Mouse (Mus musculus): ENCODE results near the gene Gclm. TPM values are rescaled to one million over a fixed set of nuclear protein-coding genes. Genes with fewer than 3 reads are reported as not detected.

The Gclm gene
- 10 to 100 TPM; 62.6 to 79.5 TPM for total RNA-seq (2021)

DNA sequence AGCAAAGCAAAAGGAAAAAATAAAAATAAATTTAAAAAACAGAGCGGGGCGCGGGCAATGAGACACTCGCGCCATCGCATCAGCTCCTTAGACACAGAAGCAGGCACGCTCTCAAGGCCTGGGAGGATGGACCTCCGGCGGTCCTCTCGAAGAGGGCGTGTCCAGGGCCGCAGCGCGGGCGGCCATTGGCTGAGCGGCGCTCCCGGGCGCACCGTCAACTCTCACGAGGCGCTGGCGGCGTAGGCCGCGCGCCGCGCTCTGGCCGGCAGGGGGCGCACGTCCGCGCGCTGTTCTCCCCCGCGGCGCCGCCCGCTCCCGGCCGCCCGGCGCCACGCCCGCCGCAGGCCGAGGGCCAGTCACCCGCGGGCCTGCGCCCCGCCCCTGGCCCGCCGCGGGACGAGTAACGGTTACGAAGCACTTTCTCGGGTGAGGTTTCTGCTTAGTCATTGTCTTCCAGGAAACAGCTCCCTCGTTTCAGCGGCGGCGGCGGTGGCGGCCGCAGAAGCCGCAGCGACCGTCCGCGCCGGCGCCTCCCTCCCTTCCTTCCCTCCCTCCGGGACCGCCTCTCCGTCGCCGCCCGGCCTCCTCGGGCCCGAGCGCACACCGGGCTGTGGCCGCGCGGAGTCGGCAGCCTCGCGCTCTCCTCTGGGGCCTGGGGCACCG, at the start of gene Gclm:
Gene Gclm, plus strand, starts transcription at position 343 of the 663 bp plus-strand sequence.
- DNase-seq (ENCODE audit: low spot score in 2 of 2): peak; percentile 95
- intact Hi-C loops (cut with DNase I): loop anchor here (2.0 to 10.0 kb wide), 3 partner anchors 29 to 361 kb away; partner anchors contain the start of gene Dnttip2

- intact Hi-C loops (cut with DNase I): no loop called here
- no peak for DNase-seq (ENCODE audit: low spot score in 2 of 2)
Measured at GRCm38 (mm10) chr3:122196621-122197298, 48.6 kb upstream of the Gclm start.

GRCm38 (mm10) chr3:122198532-122198931, 46.8 kb upstream of the Gclm start:
- DNase-seq (ENCODE audit: low spot score in 2 of 2): no peak
- intact Hi-C loops (cut with DNase I): no loop called here

- no peak for DNase-seq (ENCODE audit: low spot score in 2 of 2)
Measured at GRCm38 (mm10) chr3:122198966-122199381, 46.4 kb upstream of the Gclm start.

GRCm38 (mm10) chr3:122199600-122199999, 45.8 kb upstream of the Gclm start:
- intact Hi-C loops (cut with DNase I): no loop called here
- DNase-seq (ENCODE audit: low spot score in 2 of 2): no peak

More at GRCm38 (mm10) chr3:122198966-122199381, 46.4 kb upstream of the Gclm start:
- intact Hi-C loops (cut with DNase I): no loop called here

DNA sequence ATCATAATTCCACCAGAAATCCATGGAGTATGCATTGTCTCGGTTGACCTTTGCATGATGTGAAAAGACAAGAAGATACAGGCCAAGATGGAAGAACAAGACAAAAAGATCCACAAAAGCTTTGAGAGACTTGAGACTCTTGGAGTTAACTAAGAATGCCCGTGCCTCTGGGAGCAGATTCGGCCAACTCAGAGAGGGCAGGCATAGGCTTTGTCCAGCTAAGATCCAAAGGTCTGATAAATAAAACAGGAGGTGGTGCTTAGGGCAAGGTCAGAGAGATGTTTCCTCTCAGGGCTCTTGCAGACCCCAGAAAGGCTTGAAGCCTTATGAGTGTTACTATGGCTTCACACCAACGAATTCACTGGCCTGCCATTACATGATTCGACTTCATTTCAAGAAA, 45.3 kb upstream of the Gclm start:
- DNase-seq (ENCODE audit: low spot score in 2 of 2): no peak
- intact Hi-C loops (cut with DNase I): no loop called here

DNA sequence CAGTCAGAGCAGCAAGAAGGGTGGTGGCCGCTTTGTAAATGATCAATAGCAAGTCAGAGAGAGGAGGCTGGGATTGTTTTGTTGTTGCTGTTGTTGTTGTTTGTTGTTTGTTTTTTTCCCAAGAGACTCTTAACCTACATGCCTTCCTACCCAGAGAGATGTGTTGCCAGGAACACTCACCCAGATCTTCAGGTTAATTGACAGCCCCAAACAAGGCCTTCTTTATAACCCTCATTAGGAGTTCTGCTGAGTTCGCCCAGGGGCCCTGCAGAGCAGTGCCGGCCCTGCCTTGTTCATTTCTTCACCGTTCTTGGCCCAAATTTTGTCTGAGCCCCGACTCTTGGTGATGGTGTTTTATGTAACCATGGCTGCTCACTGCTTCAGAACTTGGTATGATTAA, 44.9 kb upstream of the Gclm start:
- intact Hi-C loops (cut with DNase I): no loop called here
- DNase-seq (ENCODE audit: low spot score in 2 of 2): peak in 1 of 2 experiments; percentile 10

GRCm38 (mm10) chr3:122202307-122202732, 43.0 kb upstream of the Gclm start:
- DNase-seq (ENCODE audit: low spot score in 2 of 2): no peak
- intact Hi-C loops (cut with DNase I): no loop called here

DNA sequence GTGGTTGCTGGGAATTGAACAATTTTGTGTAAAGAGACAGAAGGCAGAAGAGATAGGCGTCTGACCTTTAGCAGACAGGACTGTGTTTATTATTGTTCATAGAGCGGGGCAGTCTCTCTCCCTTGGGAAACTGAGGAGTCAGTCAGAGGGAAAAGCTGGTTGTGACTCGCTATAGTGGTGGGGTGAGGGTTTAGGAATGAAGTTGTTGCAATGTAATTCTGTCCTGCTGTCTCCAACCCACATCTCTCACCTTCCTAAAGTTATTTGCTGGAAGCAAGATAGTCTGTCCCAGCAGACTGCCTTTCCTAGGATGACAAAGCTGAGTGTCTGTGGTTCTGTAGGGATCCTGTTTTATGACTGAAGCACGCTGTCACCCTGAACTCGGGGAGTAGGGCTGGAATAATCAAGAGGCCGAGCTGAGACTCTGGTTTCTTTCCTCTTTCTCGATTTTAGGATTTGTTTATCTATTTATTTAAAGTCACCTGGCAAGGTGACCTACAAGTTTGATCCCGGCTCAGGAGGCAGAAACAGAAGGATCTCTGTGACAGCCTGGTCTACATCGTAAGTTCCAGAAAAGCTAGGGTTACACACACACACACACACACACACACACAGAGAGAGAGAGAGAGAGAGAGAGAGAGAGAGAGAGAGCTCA, 41.6 kb upstream of the Gclm start:
- no peak for DNase-seq (ENCODE audit: low spot score in 2 of 2)
- intact Hi-C loops (cut with DNase I): no loop called here

DNA sequence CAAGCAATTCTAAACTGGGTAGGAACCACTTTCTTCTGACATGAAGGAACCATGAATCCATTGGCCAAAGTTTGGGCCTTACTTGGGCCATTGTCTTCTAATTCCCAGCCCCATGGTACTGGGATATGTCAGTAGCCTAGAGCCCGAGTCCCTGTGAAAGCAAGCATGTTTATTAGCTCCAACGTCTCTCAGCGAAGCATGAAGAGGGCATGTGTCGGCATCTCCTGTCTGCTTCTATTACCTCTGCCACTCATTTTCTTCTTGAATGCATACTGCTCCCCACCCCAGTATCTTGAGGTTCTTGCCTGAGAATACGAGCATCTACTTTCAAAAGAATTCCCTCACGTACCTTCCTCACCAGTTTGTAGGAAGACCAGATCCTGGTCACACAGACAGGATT, 39.6 kb upstream of the Gclm start:
- DNase-seq (ENCODE audit: low spot score in 2 of 2): no peak
- intact Hi-C loops (cut with DNase I): no loop called here

DNA sequence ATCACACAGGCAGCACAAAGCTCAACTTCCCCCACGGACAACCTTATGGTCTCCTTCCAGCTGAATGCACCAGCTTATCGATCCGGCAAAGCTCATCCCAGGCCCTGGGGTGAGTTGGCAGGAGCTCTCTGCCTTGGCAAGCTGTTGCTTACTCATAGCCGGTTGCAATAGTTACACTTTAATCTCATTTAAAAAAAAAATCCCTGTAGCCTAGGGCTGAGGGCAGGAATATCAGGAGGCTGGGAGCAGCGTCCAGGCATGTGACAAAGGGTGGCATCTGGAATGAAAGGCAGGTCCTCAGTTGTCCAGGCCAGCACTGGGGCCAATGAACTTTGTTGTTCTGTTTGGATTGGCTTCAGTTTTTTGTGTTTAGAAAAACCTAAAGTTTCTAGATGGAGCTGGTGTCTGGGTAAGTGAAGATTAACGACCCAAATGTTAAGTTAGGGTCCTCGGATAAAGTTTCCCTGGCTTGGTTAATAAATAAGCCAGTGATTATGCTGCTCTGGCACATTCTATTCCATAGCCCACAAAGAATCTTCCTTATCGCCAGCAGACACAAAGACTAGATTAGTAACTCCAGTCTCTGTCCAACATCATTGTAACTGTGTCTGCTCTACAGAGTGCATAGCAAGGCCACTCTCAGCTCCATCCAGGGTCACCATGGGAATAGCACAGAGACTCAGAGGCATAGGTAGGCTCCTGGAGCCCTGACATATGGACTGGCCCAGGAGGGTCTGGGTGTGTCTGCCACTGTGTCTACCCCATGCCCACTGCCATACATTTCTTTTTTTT, 38.9 kb upstream of the Gclm start:
- intact Hi-C loops (cut with DNase I): no loop called here
- DNase-seq (ENCODE audit: low spot score in 2 of 2): no peak

GRCm38 (mm10) chr3:122207766-122208165, 37.6 kb upstream of the Gclm start:
- DNase-seq (ENCODE audit: low spot score in 2 of 2): no peak
- intact Hi-C loops (cut with DNase I): no loop called here

DNA sequence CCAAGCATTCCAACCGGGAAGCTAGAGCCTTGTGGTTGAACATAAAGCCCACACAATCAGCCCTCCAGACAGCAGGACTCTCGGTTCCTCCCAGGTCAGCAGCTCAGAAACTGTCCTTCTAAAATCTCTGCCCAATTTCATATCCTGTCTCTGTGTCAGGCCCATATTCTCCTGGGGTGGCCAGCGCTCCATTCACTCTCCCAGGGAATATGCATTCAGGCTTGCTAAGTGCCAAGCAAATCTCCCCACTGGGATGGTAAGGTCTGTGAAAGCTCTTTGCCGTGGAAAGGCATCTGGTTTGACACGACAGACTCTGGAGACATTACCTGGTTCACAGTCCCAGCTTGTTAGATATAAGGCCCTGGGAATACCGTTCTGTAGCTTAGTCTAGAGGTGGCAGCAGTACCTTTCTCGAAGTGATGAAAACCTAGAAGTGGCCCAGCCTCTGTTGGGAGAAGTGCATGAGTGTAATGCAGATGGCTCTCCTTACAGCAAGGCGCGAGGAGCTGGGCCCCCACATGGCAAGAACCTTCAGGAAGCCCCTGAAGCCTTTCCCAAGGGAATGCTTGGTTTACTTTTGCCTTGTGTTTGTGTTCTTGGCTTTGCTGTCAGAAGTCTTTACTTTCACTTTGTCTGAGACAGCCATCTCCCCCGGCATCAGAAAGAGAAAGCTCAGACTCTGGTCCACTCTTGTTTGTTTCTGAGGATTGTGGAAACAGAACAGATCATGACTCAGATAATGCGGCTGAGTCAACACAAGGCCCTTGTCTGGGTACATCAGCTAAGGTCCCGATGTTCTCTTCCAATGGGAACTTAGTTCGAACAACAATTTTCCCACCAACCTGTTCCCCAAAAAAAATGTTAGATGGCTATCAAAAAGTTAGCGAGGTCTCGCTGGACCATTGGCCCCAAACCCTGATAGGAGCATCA, 36.8 kb upstream of the Gclm start:
- DNase-seq (ENCODE audit: low spot score in 2 of 2): no peak
- intact Hi-C loops (cut with DNase I): no loop called here

DNA sequence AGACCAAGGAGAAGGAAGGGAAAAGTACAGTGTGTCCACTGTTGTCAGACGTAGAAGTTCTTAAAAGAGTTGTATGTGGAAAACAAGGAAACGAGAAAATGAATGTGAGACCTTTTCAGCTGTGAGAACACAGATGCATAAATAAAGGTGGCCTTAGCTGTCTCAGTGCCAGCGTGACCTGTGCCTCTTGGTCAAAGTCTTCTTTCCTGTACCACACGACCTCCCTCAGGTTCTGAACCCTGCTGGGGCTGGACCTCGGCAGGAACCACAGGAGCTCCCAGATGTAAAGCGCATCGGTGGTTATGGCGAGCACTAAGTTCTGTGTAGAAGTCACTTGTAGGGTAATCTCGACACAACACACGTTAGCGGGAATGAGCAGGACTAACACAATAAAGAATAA, 35.8 kb upstream of the Gclm start:
- no peak for DNase-seq (ENCODE audit: low spot score in 2 of 2)
- intact Hi-C loops (cut with DNase I): no loop called here

GRCm38 (mm10) chr3:122210434-122210833, 34.9 kb upstream of the Gclm start:
- intact Hi-C loops (cut with DNase I): no loop called here
- no peak for DNase-seq (ENCODE audit: low spot score in 2 of 2)

- intact Hi-C loops (cut with DNase I): no loop called here
- DNase-seq (ENCODE audit: low spot score in 2 of 2): no peak
Measured at GRCm38 (mm10) chr3:122210846-122211245, 34.5 kb upstream of the Gclm start.

GRCm38 (mm10) chr3:122211446-122212125, 33.8 kb upstream of the Gclm start:
- DNase-seq (ENCODE audit: low spot score in 2 of 2): no peak
- intact Hi-C loops (cut with DNase I): no loop called here

DNA sequence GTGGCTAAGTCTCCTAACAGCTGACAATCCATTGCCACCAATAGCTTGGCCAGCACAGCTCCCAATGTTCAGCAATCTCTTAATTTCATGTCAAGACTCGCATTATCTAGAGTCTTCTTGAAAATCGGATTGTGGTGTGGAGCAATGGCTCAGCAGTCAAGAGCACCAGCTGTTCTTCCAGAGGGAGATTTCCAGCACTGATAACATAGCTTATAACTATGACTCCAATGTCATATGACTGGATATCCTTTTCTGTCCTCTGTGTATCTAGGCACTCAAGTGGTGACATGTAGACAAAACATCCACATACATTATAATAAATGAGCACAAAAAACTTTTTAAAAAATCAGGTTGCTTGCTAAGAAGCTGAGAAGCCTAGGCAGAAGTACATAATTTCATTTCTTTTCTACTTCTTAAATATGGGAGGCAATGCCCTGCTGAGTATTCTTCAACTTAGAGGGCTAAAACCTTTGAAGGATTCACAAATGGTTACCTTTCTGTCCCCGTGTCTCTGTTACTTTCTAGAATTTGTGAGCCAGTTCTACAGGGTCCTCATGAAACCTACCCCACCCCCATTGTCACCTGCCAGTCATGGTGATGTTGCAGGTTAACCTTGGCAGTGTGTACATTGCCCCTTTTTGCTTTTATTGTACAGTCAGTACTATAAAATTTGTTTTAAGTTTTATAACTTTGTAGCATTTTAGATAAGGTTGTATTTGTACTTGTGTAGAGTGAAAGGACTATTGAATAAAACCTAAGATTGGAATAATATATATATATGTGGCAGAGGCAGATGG, 23.9 kb upstream of the Gclm start:
- no peak for DNase-seq (ENCODE audit: low spot score in 2 of 2)
- intact Hi-C loops (cut with DNase I): no loop called here

Measured in left cerebral cortex, postnatal 25 days (tissue).